Mouse (Mus musculus) limb, embryonic 13.5 days (tissue): ENCODE measurements around the gene Tas2r108. TPM values are rescaled to one million over a fixed set of nuclear protein-coding genes. Genes with fewer than 3 reads are reported as not detected.

ENCODE experiments used
- ATAC-seq: fragments of 200-750 bp; cut with Nextera tagmentation; 2 replicates; pipeline ENCODE4 v1.8.0; 2017; ENCODE audit warnings: low read depth, moderate number of reproducible peaks, moderate TSS enrichment; ENCODE audit not compliant: low FRiP score
- H3K27ac ChIP-seq: fragments of 300-500 bp; sonication (generic); 2 replicates; pipeline ENCODE4 v1.5.1; 2015; ENCODE audit warnings: inconsistent platforms, mild to moderate bottlenecking, moderate library complexity
- H3K27me3 ChIP-seq: fragments of 300-500 bp; sonication (generic); 2 replicates; pipeline ENCODE4 v1.6.1; 2015; ENCODE audit warnings: mild to moderate bottlenecking, inconsistent platforms
- H3K36me3 ChIP-seq: fragments of 300-500 bp; sonication (generic); 2 replicates; pipeline ENCODE4 v1.6.1; 2015; ENCODE audit warnings: inconsistent platforms, mild to moderate bottlenecking, moderate library complexity
- H3K4me1 ChIP-seq: fragments of 300-500 bp; sonication (generic); 2 replicates; pipeline ENCODE4 v1.6.1; 2015; ENCODE audit warnings: inconsistent platforms
- H3K4me2 ChIP-seq: fragments of 300-500 bp; sonication (generic); replicated peaks from 2 replicates; pipeline ENCODE4 v1.6.1; 2015; ENCODE audit warnings: inconsistent platforms, mild to moderate bottlenecking, moderate library complexity
- H3K4me3 ChIP-seq: fragments of 300-500 bp; sonication (generic); 2 replicates; pipeline ENCODE4 v1.5.1; 2015; ENCODE audit warnings: moderate library complexity, mild to moderate bottlenecking, inconsistent platforms
- H3K9ac ChIP-seq: fragments of 300-500 bp; sonication (generic); 2 replicates; pipeline ENCODE4 v1.6.1; 2015; ENCODE audit warnings: mild to moderate bottlenecking, inconsistent platforms
- H3K9me3 ChIP-seq: fragments of 300-500 bp; sonication (generic); 2 replicates; pipeline ENCODE4 v1.6.1; 2016; ENCODE audit warnings: inconsistent platforms
- WGBS: fragments of 180-500 bp; shearing (Covaris S2); methylation state at CpG from one replicate; pipeline ENCODE4 v1.1.7; 2015; 5-methylcytosine and 5-hydroxymethylcytosine counted together
- polyA plus RNA-seq: library from polyadenylated mRNA; unstranded; fragments of >200 nt; fragmentation: Nextera tagmentation; extraction: Ambion mirVana; gene quantifications from 2 replicates; pipeline ENCODE4 v1.2.1, GENCODE M21; 2015

The Tas2r108 gene
- not detected in 2 replicates for polyA plus RNA-seq

DNA sequence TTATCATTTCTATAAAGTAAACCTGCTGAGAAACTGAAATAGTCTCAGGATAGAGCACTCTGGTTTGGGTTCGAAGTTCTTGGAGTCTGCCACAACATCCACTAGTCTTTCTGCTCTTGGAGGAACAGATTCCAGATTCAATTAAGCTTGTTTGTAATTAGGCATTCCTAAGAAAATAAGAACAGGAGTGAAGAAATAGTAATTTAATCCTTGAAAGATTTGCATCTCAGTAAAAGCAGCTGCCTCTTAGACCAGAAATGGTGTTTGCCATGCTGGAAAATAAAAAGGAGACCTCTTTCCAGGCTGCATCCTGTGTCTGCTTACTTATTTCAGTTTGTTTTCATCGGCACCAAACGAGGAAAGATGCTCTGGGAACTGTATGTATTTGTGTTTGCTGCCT lies at the start of gene Tas2r108:
Gene Tas2r108, plus strand, starts transcription at position 301 of the 400 bp plus-strand sequence.
- ATAC-seq: no peak
- 87% methylated on average over 3 of the region's 3 CpGs for WGBS

DNA sequence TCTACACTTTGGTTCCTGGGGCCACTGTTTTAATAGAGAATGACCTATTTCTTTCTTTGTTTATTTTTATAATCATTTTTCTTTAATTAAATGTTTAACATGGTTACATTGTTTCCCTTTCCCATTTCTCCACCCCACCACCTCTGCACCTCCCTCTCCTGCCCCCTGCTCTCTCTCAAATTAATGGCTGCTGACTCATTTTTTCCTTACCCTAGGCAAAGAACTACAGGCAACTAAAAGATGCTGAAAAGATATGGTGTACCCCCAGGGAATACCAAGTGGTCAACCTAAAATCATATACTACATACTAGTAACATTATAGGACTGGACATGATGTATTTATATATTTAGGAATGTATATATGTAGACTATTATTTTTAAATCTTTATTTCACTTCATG lies 44.7 kb upstream of the Tas2r108 start:
- H3K4me3 ChIP-seq: no peak overlapping the region
- no peaks in the 10 kb centered on the region for H3K9me3 ChIP-seq
- H3K36me3 ChIP-seq: no peaks in the 10 kb centered on the region
- no peak overlapping the region for H3K27ac ChIP-seq
- no peaks in the 10 kb centered on the region for H3K27me3 ChIP-seq
- H3K4me2 ChIP-seq: no peak overlapping the region
- H3K4me1 ChIP-seq: no peaks in the 10 kb centered on the region
- no peak for ATAC-seq
- no peak overlapping the region for H3K9ac ChIP-seq

More for the DNA sequence above, at the start of gene Tas2r108:
- H3K4me2 ChIP-seq: no peak within 1 kb of the TSS
- H3K9ac ChIP-seq: no peak within 1 kb of the TSS
- no peak within 1 kb of the TSS for H3K27ac ChIP-seq
- no peaks in the 10 kb centered on the region for H3K27me3 ChIP-seq
- H3K36me3 ChIP-seq: no peaks in the 10 kb centered on the region
- no peaks in the 10 kb centered on the region for H3K9me3 ChIP-seq
- H3K4me1 ChIP-seq: no peaks in the 10 kb centered on the region
- no peak within 1 kb of the TSS for H3K4me3 ChIP-seq

GRCm38 (mm10) chr6:40454436-40455041 lies 38.8 kb upstream of the Tas2r108 start:
- Histone ChIP-seq H3K4me1 (no peaks in the 10 kb centered on the region), H3K27me3 (no peaks in the 10 kb centered on the region), H3K4me2 (no peak overlapping the region), H3K27ac (no peak overlapping the region), H3K9ac (no peak overlapping the region), H3K36me3 (no peaks in the 10 kb centered on the region), H3K9me3 (no peaks in the 10 kb centered on the region), H3K4me3 (no peak overlapping the region)
- 24% methylated on average over 7 of the region's 7 CpGs for WGBS
- ATAC-seq: no peak

DNA sequence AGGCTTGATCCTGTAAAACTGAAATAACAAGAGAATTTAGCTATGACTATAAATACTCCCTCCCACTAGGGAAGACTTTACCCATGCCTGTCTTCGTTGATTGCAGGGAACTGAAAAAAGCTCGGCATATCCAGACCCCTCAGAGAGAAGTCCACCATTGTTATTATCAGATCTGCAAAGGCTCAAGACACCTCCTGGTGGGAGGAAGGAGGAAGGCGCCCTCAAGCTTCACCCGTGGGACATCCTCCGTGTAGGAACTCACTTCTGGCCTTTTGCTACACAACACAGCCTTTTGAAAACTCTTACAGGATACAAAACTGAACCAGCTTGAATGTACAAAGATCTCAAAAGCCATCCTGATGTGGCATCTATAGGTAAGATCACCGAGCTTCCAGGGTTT lies 27.6 kb upstream of the Tas2r108 start:
- H3K4me1 ChIP-seq: no peaks in the 10 kb centered on the region
- H3K9ac ChIP-seq: no peak overlapping the region
- H3K4me2 ChIP-seq: no peak overlapping the region
- no peaks in the 10 kb centered on the region for H3K36me3 ChIP-seq
- no peak for ATAC-seq
- no peak overlapping the region for H3K27ac ChIP-seq
- H3K27me3 ChIP-seq: no peaks in the 10 kb centered on the region
- 52% methylated on average over 6 of the region's 6 CpGs for WGBS
- H3K9me3 ChIP-seq: no peaks in the 10 kb centered on the region
- H3K4me3 ChIP-seq: no peak overlapping the region

GRCm38 (mm10) chr6:40470916-40471719 lies 22.2 kb upstream of the Tas2r108 start, which contains the start of gene Ssbp1:
Ssbp1 (plus strand) TSS chr6:40471352.
- peak within 1 kb of the TSS; percentile 79 for H3K4me3 ChIP-seq

DNA sequence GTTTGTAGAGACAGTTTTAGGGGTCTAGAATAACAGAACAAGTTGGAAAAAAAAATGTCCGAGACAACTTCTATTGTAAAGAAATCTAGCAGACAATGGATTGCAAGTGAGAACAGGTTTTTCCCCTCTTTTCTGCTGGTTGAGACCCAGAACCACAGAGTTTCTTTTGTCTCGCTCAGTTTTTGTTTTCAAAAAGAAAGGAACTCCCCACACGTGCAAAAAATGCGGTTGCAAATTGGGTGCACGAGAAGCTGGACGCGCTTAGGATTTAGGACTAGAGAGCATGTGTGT lies 21.7 kb upstream of the Tas2r108 start:
- Histone ChIP-seq H3K4me1 (peaks cover 7% of the 10 kb centered on the region), H3K9me3 (no peaks in the 10 kb centered on the region), H3K36me3 (peaks cover 32% of the 10 kb centered on the region), H3K4me2 (peak overlapping the region; percentile 75), H3K27me3 (no peaks in the 10 kb centered on the region), H3K27ac (peak overlapping the region; percentile 96), H3K9ac (peak overlapping the region; percentile 92), H3K4me3 (peak overlapping the region; percentile 79)
- under 1% methylated on average over 7 of the region's 7 CpGs for WGBS
- ATAC-seq: peak; percentile 12; the same call in 1 of the 2 replicates

More at GRCm38 (mm10) chr6:40470916-40471719, 22.2 kb upstream of the Tas2r108 start, which contains the start of gene Ssbp1:
- Histone ChIP-seq H3K4me1 (peaks cover 7% of the 10 kb centered on the region), H3K4me2 (peak within 1 kb of the TSS; percentile 75), H3K36me3 (peaks cover 28% of the 10 kb centered on the region), H3K27me3 (no peaks in the 10 kb centered on the region), H3K9ac (peak within 1 kb of the TSS; percentile 92), H3K9me3 (no peaks in the 10 kb centered on the region), H3K27ac (peak within 1 kb of the TSS; percentile 96)
- ATAC-seq: peak; percentile 97
- WGBS: 1% methylated on average over 54 of the region's 54 CpGs

- Histone ChIP-seq H3K4me2 (no peak overlapping the region), H3K36me3 (peaks cover 56% of the 10 kb centered on the region), H3K27me3 (no peaks in the 10 kb centered on the region), H3K9ac (no peak overlapping the region), H3K4me3 (no peak overlapping the region), H3K27ac (no peak overlapping the region), H3K4me1 (peaks cover 7% of the 10 kb centered on the region), H3K9me3 (no peaks in the 10 kb centered on the region)
- WGBS: 92% methylated on average over 4 of the region's 4 CpGs
- no peak for ATAC-seq
These were observed 17.2 kb upstream of the Tas2r108 start for GRCm38 (mm10) chr6:40476132-40476531.

GRCm38 (mm10) chr6:40479705-40480104 lies 13.6 kb upstream of the Tas2r108 start:
- H3K27ac ChIP-seq: no peak overlapping the region
- no peaks in the 10 kb centered on the region for H3K9me3 ChIP-seq
- H3K9ac ChIP-seq: no peak overlapping the region
- H3K27me3 ChIP-seq: no peaks in the 10 kb centered on the region
- no peak for ATAC-seq
- H3K4me1 ChIP-seq: no peaks in the 10 kb centered on the region
- H3K36me3 ChIP-seq: peaks cover 73% of the 10 kb centered on the region
- H3K4me2 ChIP-seq: no peak overlapping the region
- WGBS: 96% methylated on average over 1 of the region's 1 CpGs
- H3K4me3 ChIP-seq: no peak overlapping the region

GRCm38 (mm10) chr6:40482318-40482717 lies 11.0 kb upstream of the Tas2r108 start:
- no peak for ATAC-seq
- H3K4me1 ChIP-seq: no peaks in the 10 kb centered on the region
- peaks cover 60% of the 10 kb centered on the region for H3K36me3 ChIP-seq
- H3K4me2 ChIP-seq: no peak overlapping the region
- WGBS: 88% methylated on average over 5 of the region's 5 CpGs
- no peak overlapping the region for H3K9ac ChIP-seq
- H3K27ac ChIP-seq: no peak overlapping the region
- H3K27me3 ChIP-seq: no peaks in the 10 kb centered on the region
- H3K9me3 ChIP-seq: no peaks in the 10 kb centered on the region
- no peak overlapping the region for H3K4me3 ChIP-seq

DNA sequence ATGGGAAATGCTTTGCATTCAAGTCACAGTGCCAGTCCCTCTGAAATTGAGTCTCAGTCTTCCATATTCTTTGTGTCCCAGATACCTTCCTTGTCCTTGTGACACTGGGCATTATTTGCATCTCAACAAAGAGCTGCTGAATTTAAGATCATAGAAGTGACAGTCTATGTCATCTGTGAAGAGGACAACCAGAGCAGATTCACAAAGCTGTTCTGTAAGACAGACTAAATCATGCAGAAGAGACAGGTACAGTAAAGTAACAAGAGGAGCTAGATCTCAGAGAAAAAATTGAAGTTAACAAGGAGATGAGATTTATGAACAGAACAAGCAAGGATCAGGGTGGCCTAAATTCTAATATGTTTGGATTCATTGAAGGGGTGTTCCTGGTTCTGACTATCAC lies 2.4 kb upstream of the Tas2r108 start, which contains the start of gene Tas2r137:
Gene Tas2r137, plus strand, starts transcription at position 301 of the 400 bp plus-strand sequence.
- no peak within 1 kb of the TSS for H3K9ac ChIP-seq
- no peak within 1 kb of the TSS for H3K27ac ChIP-seq
- no peak within 1 kb of the TSS for H3K4me3 ChIP-seq
- no peak for ATAC-seq
- H3K9me3 ChIP-seq: no peaks in the 10 kb centered on the region
- no peak within 1 kb of the TSS for H3K4me2 ChIP-seq
- H3K27me3 ChIP-seq: no peaks in the 10 kb centered on the region
- no peaks in the 10 kb centered on the region; the same call in 1 of the 2 replicates for H3K36me3 ChIP-seq
- no peaks in the 10 kb centered on the region for H3K4me1 ChIP-seq

DNA sequence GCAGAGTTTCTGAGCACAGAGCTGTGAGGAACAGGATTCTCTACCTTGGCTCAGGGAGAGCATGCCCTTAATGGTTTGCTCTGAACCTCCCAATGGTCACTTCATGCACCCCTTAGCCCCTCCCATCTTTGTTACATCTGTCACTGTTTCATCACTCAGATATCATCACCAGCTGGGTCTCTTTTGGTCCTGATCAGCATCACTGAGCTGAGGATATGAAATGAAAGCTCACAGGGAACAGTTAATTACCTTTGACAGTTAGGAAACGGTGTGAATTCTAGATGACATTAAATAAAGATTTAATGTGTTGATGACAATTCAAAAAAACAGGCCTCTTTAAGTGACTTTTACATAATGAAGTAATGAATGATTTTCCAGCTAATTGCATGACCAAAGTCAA lies 26.1 kb downstream of the Tas2r108 start, which contains the start of gene Prss37:
Gene Prss37, minus strand, starts transcription at position 101 of the 400 bp plus-strand sequence.
- no peak within 1 kb of the TSS for H3K4me2 ChIP-seq
- no peaks in the 10 kb centered on the region for H3K4me1 ChIP-seq
- no peaks in the 10 kb centered on the region for H3K36me3 ChIP-seq
- no peaks in the 10 kb centered on the region for H3K27me3 ChIP-seq
- no peak within 1 kb of the TSS for H3K9ac ChIP-seq
- no peaks in the 10 kb centered on the region for H3K9me3 ChIP-seq
- WGBS: 79% methylated on average over 1 of the region's 1 CpGs
- H3K4me3 ChIP-seq: no peak within 1 kb of the TSS
- ATAC-seq: no peak
- no peak within 1 kb of the TSS for H3K27ac ChIP-seq
